Mouse (Mus musculus): ENCODE results near the gene Gm37240.

DNA sequence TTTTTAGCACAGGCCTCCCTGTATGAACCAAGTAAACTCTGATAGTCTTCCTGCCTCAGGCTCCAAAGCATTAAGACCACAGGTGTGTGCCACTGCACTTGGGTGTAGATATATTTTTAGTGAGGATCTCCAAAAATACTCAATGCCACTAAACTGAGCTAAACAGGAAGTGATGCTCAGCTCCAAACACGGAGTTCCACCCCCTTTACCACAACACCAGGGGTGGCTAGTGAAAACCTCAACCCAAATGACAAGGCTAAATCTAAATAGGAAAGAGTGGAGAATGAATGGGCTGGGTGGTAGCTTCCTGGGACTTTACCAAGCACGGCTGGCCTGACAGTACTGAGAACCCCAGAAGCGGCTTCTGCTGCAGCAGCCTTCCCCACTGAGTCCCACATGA is 194.3 kb downstream of the Gm37240 start:
- TF ChIP-seq CTCF (IDR thresholded peaks at IDR 0.05; ENCODE audit: low read depth, low read length) (no peak), GATA1 (IDR thresholded peaks at IDR 0.05; ENCODE audit: borderline replicate concordance, low read length) (no peak), POLR2AphosphoS5 (IDR thresholded peaks at IDR 0.05; ENCODE audit: insufficient replicate concordance, low read depth, low read length) (no peak)
